ENCODE assay signal across 8 mouse cellular contexts in the genomic region with DNA sequence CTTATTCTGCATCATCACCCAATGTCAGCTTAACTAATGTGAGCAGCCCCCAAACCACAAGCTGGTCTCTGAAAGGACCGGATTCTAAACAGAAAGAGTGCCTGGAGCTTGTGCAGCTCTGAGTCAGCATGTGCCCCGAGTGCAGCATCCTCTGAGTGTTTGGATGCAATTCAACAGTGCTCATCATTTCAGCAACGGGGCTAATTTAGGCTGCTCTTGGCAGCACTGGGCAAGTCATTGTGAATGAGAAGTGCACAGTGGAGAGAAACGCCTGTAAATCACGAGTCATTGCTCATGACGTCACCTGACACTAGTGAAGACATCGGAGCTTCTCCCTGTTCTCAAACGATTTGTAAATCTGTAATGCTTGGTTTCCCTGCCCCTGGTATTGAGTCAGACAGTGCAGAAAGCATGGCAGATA. TPM values are rescaled to one million over a fixed set of nuclear protein-coding genes. Genes with fewer than 3 reads are reported as not detected.
A peak's percentile ranks its signal among the peaks of the same experiment; 100 is the strongest.
DNase-seq lines count a peak whose midpoint lies in the region; ATAC-seq lines count a peak whose summit lies in the region.

No protein-coding gene starts in this region.

- DNase-seq in CD4-positive, CD25-positive, alpha-beta regulatory T cell, adult 2 months (ENCODE audit: low read depth, low spot score), result peak; percentile 26
- DNase-seq in thymus, postnatal 0 days (ENCODE audit: low spot score), result peak; percentile 49
- DNase-seq in thymus, postnatal 10 days (ENCODE audit: low spot score in 2 of 2), result no peak
- DNase-seq in layer of hippocampus, postnatal 14 days (ENCODE audit: low spot score in 2 of 2), result peak; percentile 36 to 64
- no peak for DNase-seq in kidney, postnatal 4 days
- DNase-seq in ovary, postnatal 14 days (ENCODE audit: low spot score), result no peak
- no peak for DNase-seq in natural killer cell, adult 2 months (ENCODE audit: low spot score in 2 of 2)

- no peak for ATAC-seq in CD4-positive, CD25-positive, alpha-beta regulatory T cell, adult 4 months

RNA-seq across cellular contexts. Expression of a gene that starts 46.0 kb away (rescaled TPM):
- 10 to 100 TPM; 22.6 to 24.4 TPM for polyA plus RNA-seq in CD4-positive, CD25-positive, alpha-beta regulatory T cell, adult 4 months (2017; shearing (Covaris generic))
- 57.5 and 68.6 TPM in 2 replicates for polyA plus RNA-seq in thymus, postnatal 0 days (2015; fragmentation: Nextera tagmentation; extraction: Ambion mirVana)
- 1 to 10 TPM; 2.4 to 2.7 TPM for total RNA-seq in layer of hippocampus, postnatal 14 days (2021)

RNA-seq across cellular contexts. Expression of a gene that starts 56.7 kb away (rescaled TPM):
- not detected for polyA plus RNA-seq in CD4-positive, CD25-positive, alpha-beta regulatory T cell, adult 4 months (2017; shearing (Covaris generic))
- 0.91 and 1.0 TPM in 2 replicates for polyA plus RNA-seq in thymus, postnatal 0 days (2015; fragmentation: Nextera tagmentation; extraction: Ambion mirVana)
- total RNA-seq in layer of hippocampus, postnatal 14 days (2021), result 10 to 100 TPM; 20.2 to 21.5 TPM

Comparison
In these comparisons a context has a peak if more than half of its experiments do, and no peak if none do; other contexts are left out.
1. DNase-seq: peak in CD4-positive, CD25-positive, alpha-beta regulatory T cell, adult 2 months (single experiment), thymus, postnatal 0 days (single experiment) and layer of hippocampus, postnatal 14 days (2 of 2); none in thymus, postnatal 10 days (0 of 2), kidney, postnatal 4 days (0 of 2), ovary, postnatal 14 days (single experiment) and natural killer cell, adult 2 months (0 of 2).